Mouse (Mus musculus): ENCODE results near the gene Fam49a.
"Not testable (repeated sequence)": the region's sequence is repeated elsewhere in the genome, so short reads cannot be mapped to it uniquely, and the experiment has no call there.

Gene Fam49a

DNA sequence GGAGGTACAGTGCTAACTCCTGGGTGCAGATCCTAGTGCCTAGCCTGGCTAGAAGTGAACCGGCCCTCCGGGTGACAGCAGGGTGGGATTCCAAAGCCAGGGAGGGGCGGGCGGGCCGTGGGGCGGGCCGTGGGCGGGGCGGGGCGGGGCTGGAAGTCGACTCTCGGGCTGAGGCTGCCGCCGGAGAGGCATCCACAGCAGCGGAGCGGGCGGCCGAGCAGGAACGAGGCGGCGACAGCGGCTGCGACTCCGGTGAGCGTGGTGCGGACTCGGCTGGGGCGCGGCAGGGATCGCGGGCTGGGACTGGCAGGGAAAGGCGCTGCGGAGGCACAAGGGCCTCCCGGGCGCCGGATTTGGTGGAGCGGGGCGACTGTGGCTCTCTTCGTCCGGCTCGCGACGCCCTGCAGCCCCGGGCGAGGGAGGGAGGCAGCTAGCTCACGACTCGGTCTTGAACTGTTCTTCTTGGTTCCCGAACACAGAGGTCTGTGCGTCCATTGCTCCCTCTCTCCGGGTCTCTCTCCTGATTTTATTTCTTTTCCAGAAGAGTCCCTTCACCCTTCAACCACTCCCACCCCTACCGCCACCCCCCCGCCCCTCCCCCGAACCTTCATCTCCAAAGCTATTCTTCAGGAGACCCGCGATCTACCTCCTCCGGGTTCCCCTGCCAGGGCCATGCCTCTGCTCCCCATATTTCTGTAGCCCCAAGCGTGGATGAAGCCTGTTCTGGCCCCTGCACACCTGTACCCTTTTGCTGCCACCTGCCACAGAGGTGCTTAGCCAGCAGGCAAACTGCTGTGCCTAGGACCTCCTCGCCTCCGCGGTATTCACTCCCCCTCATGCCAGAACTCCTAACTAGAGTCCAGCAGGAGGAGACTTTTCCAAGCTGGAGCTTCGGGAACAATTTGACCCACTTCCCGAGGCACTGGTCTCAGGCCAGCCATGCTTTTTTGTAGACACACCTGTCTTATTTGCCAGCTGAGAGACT lies at the start of gene Fam49a:
Gene Fam49a (plus strand): TSS at position 153 of the 985 bp plus-strand sequence.
- no peak for DNase-seq (ENCODE audit: extremely low read depth, low read depth, low spot score)

GRCm38 (mm10) chr12:12213536-12213935 lies 48.4 kb upstream of the Fam49a start:
- no peak for DNase-seq (ENCODE audit: extremely low read depth, low read depth, low spot score)

DNA sequence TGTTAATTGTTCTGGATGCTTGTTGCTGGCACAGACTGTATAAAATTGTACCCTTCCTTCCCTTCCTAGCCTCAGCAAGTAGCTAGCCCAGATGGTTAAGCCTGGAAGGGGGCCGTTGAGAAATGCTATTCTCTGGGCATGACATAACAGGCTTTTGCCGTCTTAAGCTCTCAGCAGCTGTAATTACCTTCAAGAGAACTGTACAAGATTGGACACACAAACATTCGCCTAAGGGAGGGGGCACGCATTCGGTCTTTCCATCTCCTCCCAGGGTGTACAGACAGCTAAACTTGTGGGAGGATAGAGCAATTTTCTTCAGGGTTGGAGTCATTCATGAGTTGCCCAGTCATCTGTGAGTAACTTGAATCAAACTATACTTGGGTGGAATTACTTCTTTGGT lies 43.0 kb upstream of the Fam49a start:
- peak; percentile 2 for DNase-seq (ENCODE audit: extremely low read depth, low read depth, low spot score)

GRCm38 (mm10) chr12:12220755-12221496 lies 41.0 kb upstream of the Fam49a start:
- no peak for DNase-seq (ENCODE audit: extremely low read depth, low read depth, low spot score)

GRCm38 (mm10) chr12:12222585-12223290 lies 39.2 kb upstream of the Fam49a start:
- no peak for DNase-seq (ENCODE audit: extremely low read depth, low read depth, low spot score)

DNA sequence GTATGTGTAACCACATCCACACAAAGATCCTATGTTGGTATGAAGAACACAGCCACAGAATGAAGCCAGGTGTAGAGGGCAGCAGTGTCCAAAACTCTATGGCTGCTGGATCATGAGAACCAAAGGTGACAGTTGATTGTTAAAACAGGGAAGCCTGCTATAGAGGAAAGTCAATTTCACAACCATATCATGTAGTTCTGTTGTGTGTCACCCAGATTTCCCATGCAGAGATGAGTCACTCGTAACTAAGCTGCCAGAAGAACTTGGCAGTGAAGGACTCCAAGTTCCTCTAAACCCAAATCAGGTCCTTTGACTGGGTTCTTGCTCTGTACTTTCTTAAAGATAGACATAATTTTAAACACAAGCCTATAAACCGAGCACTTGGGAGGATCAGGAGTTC lies 38.6 kb upstream of the Fam49a start:
- peak; percentile 26 for DNase-seq (ENCODE audit: extremely low read depth, low read depth, low spot score)

DNA sequence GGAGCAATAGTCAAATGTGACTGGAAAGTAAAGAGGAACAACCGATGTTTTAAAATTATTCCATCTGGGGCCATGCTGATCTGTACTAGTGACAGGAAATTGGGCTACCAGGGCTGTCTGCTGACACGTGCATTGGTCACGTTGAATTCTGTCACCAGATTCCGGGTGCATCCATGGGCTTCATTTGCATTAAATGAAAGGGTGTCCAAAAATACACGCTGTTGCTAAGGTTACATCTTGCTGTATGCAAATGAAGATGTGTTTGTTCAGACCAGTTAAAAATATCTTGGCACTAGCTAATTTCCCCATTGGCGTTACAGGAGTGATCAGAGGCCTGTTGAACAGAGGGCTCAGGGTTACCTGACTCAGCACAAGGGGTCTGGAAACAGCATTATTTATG lies 36.2 kb upstream of the Fam49a start:
- DNase-seq (ENCODE audit: extremely low read depth, low read depth, low spot score) = no peak

DNA sequence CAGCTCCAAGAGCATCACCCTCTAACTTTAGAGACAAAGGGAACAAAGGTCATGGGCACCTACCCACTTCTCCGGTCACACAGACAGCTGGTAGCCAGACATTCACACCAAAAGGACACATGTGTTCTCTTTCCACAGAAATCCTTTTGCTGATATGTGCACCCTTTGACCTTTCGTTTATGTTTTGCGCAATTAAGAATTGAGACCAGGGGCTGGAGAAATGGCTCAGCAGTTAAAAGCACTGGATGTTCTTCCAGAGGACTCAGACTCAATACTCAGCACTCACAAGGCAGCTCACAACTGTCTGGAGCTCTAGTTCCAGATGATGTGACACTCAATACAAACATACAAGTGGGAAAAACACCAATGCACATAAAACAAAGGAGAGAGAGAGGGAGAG lies 34.3 kb upstream of the Fam49a start:
- no peak for DNase-seq (ENCODE audit: extremely low read depth, low read depth, low spot score)

- DNase-seq (ENCODE audit: extremely low read depth, low read depth, low spot score) = no peak
These were observed 31.8 kb upstream of the Fam49a start for GRCm38 (mm10) chr12:12230031-12230557.

DNA sequence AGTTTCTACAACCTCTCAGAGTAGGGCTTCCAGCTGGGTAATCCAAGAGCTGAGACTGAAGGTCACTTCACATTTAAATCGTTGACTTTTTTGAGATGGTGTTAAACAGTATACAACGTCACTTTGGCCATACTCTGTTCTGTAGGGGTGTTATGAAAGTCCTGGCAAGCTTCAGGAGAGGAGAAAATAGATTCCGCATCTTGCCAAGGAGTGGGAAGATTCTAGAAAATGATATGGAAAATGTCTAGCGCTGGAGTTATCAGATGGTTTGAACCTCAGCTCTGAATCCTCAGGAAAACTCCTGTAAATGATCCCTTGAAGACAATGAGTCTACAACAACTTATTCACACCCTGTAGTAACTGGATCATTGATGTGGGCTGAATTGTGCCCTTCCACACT lies 29.8 kb upstream of the Fam49a start:
- DNase-seq (ENCODE audit: extremely low read depth, low read depth, low spot score) = no peak

DNA sequence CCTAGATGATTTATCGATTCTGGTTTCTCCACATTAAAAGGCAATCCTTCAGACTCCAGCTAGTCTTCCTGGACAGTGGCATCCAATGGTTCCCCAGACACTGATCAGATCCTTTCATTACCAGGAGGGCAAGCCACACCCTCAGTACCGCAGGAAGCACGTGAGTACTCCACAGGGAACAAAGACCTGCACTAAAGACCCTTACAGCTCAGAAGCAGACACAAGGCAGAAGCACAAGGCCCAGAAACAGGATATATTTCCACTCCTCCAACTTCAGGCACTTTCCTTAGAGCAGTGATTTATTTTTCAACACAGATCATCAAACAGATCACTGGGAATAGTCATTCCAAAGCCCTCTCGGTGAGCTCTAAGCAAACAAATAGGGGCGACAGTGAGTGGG lies 25.0 kb upstream of the Fam49a start:
- DNase-seq (ENCODE audit: extremely low read depth, low read depth, low spot score) = no peak

DNA sequence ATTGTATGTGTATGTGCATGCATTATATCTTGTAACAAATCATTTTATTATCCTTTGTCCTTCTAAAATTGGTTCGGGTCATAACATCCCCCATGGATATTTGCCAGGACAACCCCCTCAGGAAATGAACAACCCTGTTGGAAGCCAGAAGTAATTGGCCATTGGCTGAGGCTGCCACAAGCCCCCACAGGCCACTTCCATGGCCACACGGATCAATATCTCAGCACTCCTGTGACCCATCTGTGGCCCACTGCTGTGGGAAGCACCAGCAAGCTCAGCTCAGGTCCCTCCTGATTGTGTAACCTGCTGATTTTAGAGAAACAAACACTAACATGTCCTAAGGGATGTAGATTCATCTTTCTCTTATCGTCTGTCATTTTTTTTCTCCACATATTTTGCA lies 22.4 kb upstream of the Fam49a start:
- DNase-seq (ENCODE audit: extremely low read depth, low read depth, low spot score) = no peak

- no peak for DNase-seq (ENCODE audit: extremely low read depth, low read depth, low spot score)
These were observed 18.8 kb upstream of the Fam49a start for GRCm38 (mm10) chr12:12243148-12243547.

DNA sequence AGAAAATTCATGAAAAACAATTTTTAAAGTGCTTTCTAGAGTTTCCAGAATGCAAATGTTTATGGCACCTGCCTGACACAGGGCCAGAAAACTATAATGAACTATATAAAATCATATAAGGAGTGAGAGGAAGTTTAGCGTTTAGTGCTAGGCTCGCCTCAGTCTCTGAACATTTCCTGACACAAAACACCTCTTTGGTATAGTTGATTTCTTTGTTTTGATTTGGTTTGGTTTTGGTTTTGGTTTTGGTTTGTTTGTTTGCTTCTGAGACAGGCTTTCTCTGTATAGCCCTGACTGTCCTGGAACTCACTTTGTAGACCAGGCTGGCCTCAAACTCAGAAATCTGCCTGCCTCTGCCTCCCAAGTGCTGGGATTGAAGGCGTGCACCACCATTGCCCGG lies 14.9 kb upstream of the Fam49a start:
- not testable (repeated sequence) for DNase-seq (ENCODE audit: extremely low read depth, low read depth, low spot score)

DNA sequence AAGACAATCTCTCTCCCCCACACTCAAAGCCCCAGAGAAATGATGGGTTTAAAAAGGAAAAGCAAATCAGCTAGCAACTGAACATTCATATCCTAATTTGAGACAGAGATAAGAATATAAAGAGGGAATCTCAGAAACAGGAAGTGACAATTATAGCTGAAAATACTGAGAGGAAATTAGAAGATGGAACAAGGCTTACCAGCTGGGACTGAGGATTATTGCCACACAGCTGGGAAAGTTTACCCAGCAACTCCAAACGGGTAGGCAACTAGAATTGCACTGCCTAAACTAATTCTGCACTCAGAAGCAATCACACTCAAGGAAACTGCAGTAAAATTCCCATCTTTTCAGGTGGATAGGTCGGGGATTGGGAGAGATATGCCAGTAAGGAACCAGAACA lies 12.4 kb upstream of the Fam49a start:
- DNase-seq (ENCODE audit: extremely low read depth, low read depth, low spot score) = no peak

DNA sequence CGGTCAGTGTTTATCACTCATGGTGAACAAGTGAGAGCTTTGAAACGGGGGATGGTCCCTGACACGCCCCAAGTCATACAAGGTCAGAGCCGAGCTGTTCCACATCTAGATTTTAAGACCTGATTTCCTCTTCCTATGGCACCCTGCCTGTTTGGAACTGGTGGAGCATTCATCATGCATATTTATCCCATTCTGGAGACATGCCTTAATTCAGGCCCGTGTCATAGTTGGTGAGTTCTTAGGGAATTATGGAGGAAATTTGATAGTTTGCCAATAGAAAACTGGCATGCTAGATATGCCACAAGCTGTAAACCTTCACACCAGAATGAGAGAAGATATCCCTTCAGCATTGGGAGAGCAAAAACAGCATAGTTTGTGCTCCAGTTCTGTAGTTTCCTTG lies 8.4 kb upstream of the Fam49a start:
- DNase-seq (ENCODE audit: extremely low read depth, low read depth, low spot score) = no peak

- no peak for DNase-seq (ENCODE audit: extremely low read depth, low read depth, low spot score)
These were observed 7.8 kb upstream of the Fam49a start for GRCm38 (mm10) chr12:12254139-12254538.

DNA sequence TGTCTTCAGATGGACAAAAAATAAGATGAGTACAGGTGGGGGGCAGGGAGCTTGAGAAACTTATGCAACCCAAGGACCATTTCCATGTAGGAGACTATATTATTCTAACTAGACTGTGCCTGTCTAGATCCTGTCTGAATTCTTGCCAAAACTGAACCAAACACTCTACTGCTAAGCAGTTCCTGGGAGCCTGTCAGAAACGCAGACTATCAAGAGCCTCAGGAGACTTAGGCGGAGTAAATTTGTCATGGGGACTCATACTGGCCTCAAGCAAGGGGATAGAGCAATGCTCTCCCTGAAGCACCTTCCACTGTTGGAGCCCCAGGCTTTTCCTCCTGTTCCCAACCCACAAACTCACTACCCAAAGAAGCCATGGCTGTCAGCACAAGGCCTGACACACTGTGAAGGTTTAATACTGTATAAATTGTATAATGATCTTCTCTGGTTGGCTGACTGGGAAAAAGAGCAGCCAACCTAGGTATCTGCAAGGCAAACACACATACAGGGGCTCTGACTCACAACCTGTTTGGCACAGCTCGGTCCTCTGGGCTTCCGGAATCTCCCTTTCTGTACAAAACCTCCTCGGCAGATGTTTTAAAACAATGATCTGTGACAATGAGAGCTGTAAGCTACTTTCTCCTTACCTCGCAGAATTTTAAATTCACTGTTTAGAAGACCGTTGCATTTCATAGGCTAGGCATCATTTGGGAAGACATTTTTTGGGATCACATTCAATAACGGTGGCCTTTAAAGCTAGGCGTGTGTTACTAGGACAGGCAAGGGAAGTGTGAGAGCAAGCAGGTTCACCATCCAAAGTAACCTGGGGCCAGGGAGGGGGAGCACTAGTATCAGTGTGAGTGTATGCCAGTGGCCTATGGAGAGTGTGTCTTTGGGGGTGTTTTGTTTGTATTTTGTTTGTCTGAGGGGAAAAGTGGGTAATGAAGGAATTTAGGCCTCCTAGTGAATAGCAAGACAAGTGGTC lies 669 bp upstream of the Fam49a start:
- no peak for DNase-seq (ENCODE audit: extremely low read depth, low read depth, low spot score)

DNA sequence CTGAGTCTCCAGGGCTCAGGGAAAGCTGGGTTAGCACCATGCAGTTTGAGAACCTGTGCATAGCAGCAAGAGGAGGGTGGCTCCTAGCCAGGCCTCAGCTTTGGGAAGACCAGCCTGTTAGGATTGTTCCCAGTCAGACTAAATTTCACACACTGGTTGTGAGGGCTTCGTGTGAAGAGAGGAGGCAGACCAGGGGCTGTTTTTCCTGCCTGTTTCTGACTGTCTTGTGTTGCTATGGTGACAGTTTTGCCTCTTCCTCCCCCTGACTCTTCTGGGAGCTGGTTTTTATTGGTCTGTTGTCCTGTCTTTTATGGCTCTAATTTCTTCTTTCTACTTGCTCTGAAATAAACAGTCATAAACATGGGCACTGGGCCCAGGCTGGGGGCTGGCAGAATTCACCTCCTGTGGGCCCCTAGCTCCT lies 1.4 kb downstream of the Fam49a start:
- no peak for DNase-seq (ENCODE audit: extremely low read depth, low read depth, low spot score)

DNA sequence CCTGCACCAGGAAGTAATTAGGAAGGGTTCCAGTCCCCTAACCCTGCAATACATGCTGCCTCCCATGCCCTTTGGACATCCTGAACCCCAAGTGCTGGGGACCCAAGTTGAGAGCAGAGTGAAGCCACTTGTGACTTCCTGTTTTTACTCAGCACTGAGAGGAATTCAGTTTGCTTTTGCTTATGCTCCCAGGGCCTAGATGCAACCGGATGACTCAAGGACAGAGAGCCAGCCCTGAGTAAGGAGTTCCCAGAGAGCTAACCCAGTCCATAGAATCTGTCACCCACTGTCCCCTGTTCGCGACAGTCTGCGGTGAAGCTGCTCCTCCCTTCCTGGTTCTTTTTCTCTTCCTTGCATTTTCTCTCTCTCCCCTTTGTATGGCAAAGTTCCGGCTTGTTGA lies 2.2 kb downstream of the Fam49a start:
- DNase-seq (ENCODE audit: extremely low read depth, low read depth, low spot score) = no peak

Measured in fat pad, adult 2 months (tissue).